Mouse (Mus musculus) lung, embryonic 15.5 days (tissue): ENCODE data around the gene Pomp. TPM values are rescaled to one million over a fixed set of nuclear protein-coding genes. Genes with fewer than 3 reads are reported as not detected.

Experiments used
- ATAC-seq: fragments of 200-750 bp; cut with Nextera tagmentation; 2 replicates; pipeline ENCODE4 v1.8.0; 2017; ENCODE audit warnings: moderate number of reproducible peaks, borderline replicate concordance; ENCODE audit not compliant: low FRiP score, low TSS enrichment; ENCODE audit errors: extremely low read depth
- H3K27ac ChIP-seq: fragments of 300-500 bp; sonication (generic); 2 replicates; pipeline ENCODE4 v1.5.1; 2015; ENCODE audit warnings: moderate library complexity, mild to moderate bottlenecking, inconsistent platforms
- H3K27me3 ChIP-seq: fragments of 300-500 bp; sonication (generic); 2 replicates; pipeline ENCODE4 v1.6.1; 2015; ENCODE audit warnings: inconsistent platforms
- H3K36me3 ChIP-seq: fragments of 300-500 bp; sonication (generic); 2 replicates; pipeline ENCODE4 v1.6.1; 2015; ENCODE audit warnings: inconsistent platforms
- H3K4me1 ChIP-seq: fragments of 300-500 bp; sonication (generic); 2 replicates; pipeline ENCODE4 v1.6.1; 2015; ENCODE audit warnings: inconsistent platforms
- H3K4me2 ChIP-seq: fragments of 300-500 bp; sonication (generic); 2 replicates; pipeline ENCODE4 v1.6.1; 2015; ENCODE audit warnings: inconsistent platforms, mild to moderate bottlenecking, moderate library complexity
- H3K4me3 ChIP-seq: fragments of 300-500 bp; sonication (generic); 2 replicates; pipeline ENCODE4 v1.5.1; 2015; ENCODE audit warnings: mild to moderate bottlenecking, inconsistent platforms
- H3K9ac ChIP-seq: fragments of 300-500 bp; sonication (generic); 2 replicates; pipeline ENCODE4 v1.6.1; 2015; ENCODE audit warnings: inconsistent platforms
- H3K9me3 ChIP-seq: fragments of 300-500 bp; sonication (generic); 2 replicates; pipeline ENCODE4 v1.6.1; 2016; ENCODE audit warnings: inconsistent platforms
- WGBS: fragments of 180-500 bp; shearing (Covaris S2); methylation state at CpG from one replicate; pipeline ENCODE4 v1.1.7; 2015; 5-methylcytosine and 5-hydroxymethylcytosine counted together
- polyA plus RNA-seq: library from polyadenylated mRNA; unstranded; fragments of >200 nt; fragmentation: Nextera tagmentation; extraction: Ambion mirVana; gene quantifications from 2 replicates; pipeline ENCODE4 v1.2.1, GENCODE M21; 2015

Gene Pomp
- polyA plus RNA-seq, 1 experiment from 2014 or later: 487 TPM

DNA sequence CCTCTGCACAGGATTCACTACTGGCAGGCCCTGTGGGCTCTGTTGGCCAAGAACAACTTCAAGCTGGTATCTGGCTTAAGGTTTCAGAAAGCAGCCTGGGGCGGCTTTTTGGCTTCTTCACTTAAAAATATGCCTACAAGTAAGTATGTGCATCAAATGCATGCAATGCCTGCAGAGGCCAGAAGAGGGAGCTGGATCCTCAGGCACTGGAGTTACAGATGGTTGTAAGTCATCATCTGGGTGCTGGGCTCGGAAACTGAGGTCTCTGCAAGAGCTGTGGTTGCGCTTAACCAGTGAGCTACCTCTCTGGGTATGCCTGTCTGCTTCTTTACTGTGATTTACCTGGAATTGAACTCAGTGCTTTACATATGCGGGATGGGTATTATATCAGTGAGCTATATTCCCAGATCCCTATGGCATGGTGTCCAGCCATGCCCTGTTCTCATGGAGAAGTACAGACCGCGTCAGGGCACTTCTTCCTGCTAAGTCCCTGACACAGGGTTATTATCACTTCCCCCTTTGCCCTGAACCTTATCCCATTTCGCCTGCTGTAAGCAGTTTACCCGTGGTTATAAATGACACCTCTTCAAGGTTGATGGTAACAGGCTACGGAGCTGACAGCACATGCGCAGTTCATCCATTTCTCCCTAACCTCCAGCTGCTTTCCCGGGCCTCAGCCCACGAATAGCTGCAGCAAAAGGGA is 50.7 kb downstream of the Pomp start:
- H3K4me1 ChIP-seq: peaks cover 10% of the 10 kb centered on the region
- H3K4me3 ChIP-seq: no peak overlapping the region
- H3K27me3 ChIP-seq: no peaks in the 10 kb centered on the region
- 73% methylated on average over 12 of the region's 12 CpGs for WGBS
- H3K36me3 ChIP-seq: no peaks in the 10 kb centered on the region
- H3K9ac ChIP-seq: no peak overlapping the region
- no peak for ATAC-seq
- no peak overlapping the region for H3K27ac ChIP-seq
- H3K9me3 ChIP-seq: no peaks in the 10 kb centered on the region
- no peak overlapping the region for H3K4me2 ChIP-seq

DNA sequence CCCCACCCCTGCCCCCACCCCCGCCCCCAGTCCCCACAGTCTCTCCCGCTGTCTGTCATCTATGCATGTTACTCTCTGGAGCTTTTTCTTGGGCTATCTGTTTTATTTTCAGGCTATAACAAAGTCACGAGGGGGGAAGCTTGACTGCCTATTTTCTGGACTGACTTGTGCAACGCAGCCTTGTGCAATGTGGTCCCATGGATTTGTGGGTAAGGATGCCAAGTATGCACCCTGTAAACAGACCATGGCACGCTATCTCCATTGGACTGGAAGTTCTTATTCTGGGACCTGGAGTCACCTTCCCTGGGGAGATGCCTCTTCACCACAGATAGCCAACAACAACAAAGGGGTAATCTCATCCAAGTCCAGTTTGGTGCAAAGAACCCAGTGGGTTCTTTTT is 51.5 kb downstream of the Pomp start:
- no peak overlapping the region for H3K27ac ChIP-seq
- no peak for ATAC-seq
- H3K27me3 ChIP-seq: no peaks in the 10 kb centered on the region
- WGBS: 70% methylated on average over 5 of the region's 5 CpGs
- peaks cover 10% of the 10 kb centered on the region for H3K4me1 ChIP-seq
- no peaks in the 10 kb centered on the region for H3K9me3 ChIP-seq
- H3K36me3 ChIP-seq: no peaks in the 10 kb centered on the region
- no peak overlapping the region for H3K4me3 ChIP-seq
- no peak overlapping the region for H3K9ac ChIP-seq
- H3K4me2 ChIP-seq: no peak overlapping the region

DNA sequence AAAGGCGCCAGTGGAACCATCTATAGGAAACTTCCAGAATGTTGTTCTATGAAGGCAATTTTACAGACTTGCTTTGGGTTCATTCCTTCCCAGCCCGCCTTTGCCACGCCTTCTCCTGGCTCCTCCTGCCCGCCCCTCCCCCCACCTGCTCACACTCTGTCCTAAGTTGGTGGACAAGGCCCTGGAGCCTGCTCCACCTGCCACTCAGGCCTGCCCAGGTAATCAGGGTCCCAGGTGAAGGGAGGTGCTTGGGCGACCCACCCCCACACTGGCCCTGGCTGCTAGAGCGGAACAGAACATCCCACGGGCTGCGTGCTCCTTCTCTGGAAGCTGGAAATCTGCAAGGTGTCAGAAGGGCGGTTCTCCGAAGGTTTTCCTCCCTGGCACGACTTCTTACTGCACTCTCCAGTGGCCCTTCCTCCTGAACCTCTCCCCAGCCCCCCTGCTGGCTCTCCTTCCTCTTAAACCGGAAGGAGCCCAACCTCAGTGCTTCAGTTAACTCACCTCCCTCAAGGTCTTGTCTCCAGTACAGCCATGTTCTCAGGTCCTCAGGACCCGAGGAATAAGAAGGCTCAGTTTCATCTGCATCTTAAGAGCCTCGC is 53.1 kb downstream of the Pomp start:
- H3K27ac ChIP-seq: peak overlapping the region; percentile 78
- peak overlapping the region; percentile 30 for H3K4me2 ChIP-seq
- ATAC-seq: peak; percentile 50
- H3K27me3 ChIP-seq: no peaks in the 10 kb centered on the region
- WGBS: 20% methylated on average over 14 of the region's 14 CpGs
- 0 out of 2 replicates have a peak overlapping the region, but pooled peaks have one; percentile 13 for H3K9ac ChIP-seq
- peaks cover 10% of the 10 kb centered on the region for H3K4me1 ChIP-seq
- H3K9me3 ChIP-seq: no peaks in the 10 kb centered on the region
- H3K4me3 ChIP-seq: no peak overlapping the region
- no peaks in the 10 kb centered on the region for H3K36me3 ChIP-seq

DNA sequence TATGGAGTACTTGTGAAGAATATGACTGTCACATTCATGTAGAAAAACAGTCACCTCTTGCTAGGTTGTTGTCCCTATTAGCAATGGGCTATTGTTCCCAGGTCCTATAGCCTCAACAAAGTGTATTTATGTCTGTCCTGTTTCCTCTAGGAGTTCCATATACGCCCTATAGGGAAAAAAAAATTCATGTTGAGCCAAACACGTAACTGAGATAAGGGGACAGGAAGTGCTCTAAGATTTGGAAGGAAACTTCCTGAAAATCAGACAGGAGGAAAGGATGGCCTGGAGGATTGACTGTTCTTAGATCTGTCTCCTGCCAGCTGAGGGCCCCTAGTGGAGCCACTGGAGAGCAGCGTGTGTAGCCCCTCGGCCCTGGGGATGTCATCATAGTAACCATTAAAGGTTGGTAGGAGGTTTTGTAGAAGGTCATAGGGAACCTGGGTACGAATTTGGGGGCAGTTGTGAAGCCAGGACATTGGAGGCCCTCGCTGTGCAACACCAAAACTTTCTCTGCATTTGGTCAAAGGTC is 54.8 kb downstream of the Pomp start:
- 42% methylated on average over 6 of the region's 6 CpGs for WGBS
- H3K4me2 ChIP-seq: no peak overlapping the region
- no peak for ATAC-seq
- H3K27me3 ChIP-seq: no peaks in the 10 kb centered on the region
- peak overlapping the region; percentile 57 for H3K27ac ChIP-seq
- no peaks in the 10 kb centered on the region for H3K36me3 ChIP-seq
- no peaks in the 10 kb centered on the region for H3K9me3 ChIP-seq
- no peak overlapping the region for H3K9ac ChIP-seq
- H3K4me3 ChIP-seq: no peak overlapping the region
- H3K4me1 ChIP-seq: peaks cover 10% of the 10 kb centered on the region

DNA sequence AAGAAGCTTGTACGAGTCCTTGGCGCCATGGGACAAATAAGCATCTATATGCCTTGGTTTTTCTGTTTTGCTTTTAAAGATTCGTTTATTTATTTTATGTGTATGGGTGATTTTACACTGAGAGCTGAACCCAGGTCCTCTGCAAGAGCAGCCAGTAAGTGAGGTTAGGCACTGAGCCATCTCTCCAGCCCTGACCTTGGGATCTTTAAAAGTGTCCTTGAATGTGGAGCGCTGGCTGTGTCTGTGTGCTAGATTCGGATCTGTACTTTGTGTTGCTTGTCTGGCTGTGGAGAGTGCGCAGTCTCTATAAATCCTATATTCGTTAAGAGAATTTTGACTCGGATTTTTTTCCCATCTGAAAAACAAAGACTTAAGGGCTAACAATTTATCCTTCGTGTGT is 55.9 kb downstream of the Pomp start:
- Histone ChIP-seq H3K9ac (no peak overlapping the region), H3K4me1 (peaks cover 10% of the 10 kb centered on the region), H3K4me2 (no peak overlapping the region), H3K27me3 (no peaks in the 10 kb centered on the region), H3K4me3 (no peak overlapping the region), H3K9me3 (no peaks in the 10 kb centered on the region), H3K27ac (no peak overlapping the region), H3K36me3 (no peaks in the 10 kb centered on the region)
- no peak for ATAC-seq
- WGBS: 84% methylated on average over 9 of the region's 9 CpGs

DNA sequence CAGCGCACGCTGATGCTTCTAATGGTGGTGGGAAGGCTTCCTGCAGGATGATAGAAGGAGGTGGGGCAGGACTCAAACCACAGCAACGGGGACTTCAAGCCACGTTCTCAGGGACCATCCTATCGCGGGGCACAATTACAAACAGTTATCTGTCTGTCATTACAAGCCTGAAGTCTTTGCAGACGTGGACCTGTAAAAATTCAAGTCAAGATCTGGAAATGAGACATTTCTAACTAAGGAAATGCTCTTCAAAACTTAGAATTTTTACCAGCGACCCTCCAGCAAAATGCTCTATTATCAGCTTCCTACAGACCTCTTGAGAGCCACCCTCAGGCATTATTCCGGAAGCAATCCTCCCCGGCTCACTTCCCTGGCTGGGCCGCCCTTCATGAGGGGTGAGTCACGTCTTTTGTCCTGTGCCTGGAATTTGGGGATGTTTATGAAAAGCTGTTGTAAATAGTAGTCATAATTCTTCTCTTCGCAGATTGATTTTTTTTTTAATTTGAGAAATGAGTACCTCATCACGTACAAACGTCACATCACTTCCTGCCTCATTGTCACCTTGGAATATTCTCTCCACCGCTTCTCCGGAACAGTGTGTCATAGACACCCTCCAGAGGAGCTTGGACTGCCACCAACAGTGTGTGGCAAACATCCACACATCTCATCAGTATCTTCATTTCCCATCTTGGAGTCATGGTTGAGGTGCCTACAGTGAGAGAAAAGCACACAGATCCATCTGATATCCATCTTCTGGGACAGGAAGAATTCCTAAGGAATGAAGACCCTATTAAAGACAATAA is 58.0 kb downstream of the Pomp start:
- Histone ChIP-seq H3K4me1 (peaks cover 6% of the 10 kb centered on the region), H3K9ac (no peak overlapping the region), H3K27me3 (no peaks in the 10 kb centered on the region), H3K9me3 (no peaks in the 10 kb centered on the region), H3K36me3 (no peaks in the 10 kb centered on the region), H3K27ac (peak overlapping the region; percentile 34; the same call in 1 of the 2 replicates), H3K4me2 (no peak overlapping the region), H3K4me3 (no peak overlapping the region)
- 54% methylated on average over 17 of the region's 17 CpGs for WGBS
- ATAC-seq: 0 out of 2 replicates have a peak, but pooled peaks have one; percentile 45

DNA sequence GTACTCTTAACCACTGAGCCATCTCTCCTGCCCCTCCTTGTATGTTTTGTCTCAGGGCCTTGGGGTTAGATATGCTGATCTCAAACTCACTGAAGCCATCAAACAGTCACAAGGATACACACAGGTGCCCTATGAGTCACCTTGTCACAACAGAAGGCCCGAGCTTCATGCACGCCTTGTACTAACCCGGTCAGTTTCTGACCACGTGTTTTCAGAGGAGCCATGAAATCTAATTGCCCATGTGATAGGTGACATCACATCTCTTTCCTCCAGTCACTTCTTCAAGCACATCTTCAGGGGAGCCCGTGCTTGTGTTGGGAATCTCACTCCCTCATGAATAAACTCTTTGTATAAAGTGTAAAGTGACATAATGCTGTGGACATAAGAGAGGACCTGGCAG is 64.4 kb downstream of the Pomp start:
- Histone ChIP-seq H3K36me3 (no peaks in the 10 kb centered on the region), H3K4me1 (no peaks in the 10 kb centered on the region), H3K4me3 (no peak overlapping the region), H3K27me3 (no peaks in the 10 kb centered on the region), H3K9ac (no peak overlapping the region), H3K9me3 (no peaks in the 10 kb centered on the region), H3K4me2 (no peak overlapping the region), H3K27ac (no peak overlapping the region)
- WGBS: 58% methylated on average over 5 of the region's 5 CpGs
- ATAC-seq: no peak

Other genes with a start within 250 kb of the Pomp start
- gene Flt1, start 134.4 kb upstream of the Pomp start, polyA plus RNA-seq: 17.6 and 19.0 TPM in 2 replicates
- 3.8 and 5.1 TPM in 2 replicates for gene Slc46a3, start 34.4 kb downstream of the Pomp start, polyA plus RNA-seq
- gene Mtus2, start 96.9 kb downstream of the Pomp start, polyA plus RNA-seq: 7.3 and 8.5 TPM in 2 replicates